Mouse (Mus musculus) c-Kit-negative CD71-positive TER-119-positive erythroid progenitor cells, embryonic 14.5 days (primary cell): ENCODE measurements around the gene St6galnac3.

Experiments
- DNase-seq: peaks from one replicate; pipeline ENCODE4 v3.0.0-alpha.2; 2013; ENCODE audit warnings: low read depth, low spot score

St6galnac3 gene

GRCm38 (mm10) chr3:153353313-153354103 lies 371.5 kb downstream of the St6galnac3 start:
- no peak for DNase-seq

- no peak for DNase-seq
These were observed 375.0 kb downstream of the St6galnac3 start for GRCm38 (mm10) chr3:153349981-153350380.

DNA sequence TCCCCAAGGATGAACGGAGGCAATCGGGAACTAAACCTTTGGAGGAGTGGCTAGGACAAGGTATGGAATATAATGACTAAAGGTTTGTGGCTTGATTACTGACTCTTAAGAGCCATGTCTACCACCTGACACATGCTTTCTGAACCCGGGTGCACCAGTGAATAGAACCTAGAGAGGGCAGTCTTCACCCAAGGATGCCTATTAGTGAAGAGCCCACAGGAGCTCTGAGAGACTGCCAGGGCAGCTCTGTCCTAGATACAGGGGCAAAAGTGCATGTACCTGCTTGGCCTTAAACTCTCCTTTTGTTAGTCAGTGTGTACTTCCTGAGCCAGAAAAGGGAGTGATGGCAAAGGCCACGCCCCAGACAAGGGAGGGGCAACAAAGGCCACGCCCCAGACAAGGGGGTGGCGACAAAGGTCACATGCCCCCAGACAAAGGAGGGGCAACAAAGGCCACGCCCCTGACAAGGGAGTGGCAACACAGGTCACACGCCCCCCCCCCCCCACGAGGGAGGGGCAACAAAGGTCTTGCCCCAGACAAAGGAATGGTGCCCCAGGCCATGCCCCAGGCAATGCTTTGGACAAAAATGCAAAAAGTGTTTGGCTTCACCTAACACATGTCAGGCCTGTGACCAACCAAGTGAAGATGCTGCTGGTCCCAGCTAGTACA lies 376.0 kb downstream of the St6galnac3 start:
- no peak for DNase-seq

- DNase-seq, result no peak
These were observed 380.0 kb downstream of the St6galnac3 start for GRCm38 (mm10) chr3:153344979-153345378.

- no peak for DNase-seq
These were observed 385.0 kb downstream of the St6galnac3 start for GRCm38 (mm10) chr3:153339940-153340339.

DNA sequence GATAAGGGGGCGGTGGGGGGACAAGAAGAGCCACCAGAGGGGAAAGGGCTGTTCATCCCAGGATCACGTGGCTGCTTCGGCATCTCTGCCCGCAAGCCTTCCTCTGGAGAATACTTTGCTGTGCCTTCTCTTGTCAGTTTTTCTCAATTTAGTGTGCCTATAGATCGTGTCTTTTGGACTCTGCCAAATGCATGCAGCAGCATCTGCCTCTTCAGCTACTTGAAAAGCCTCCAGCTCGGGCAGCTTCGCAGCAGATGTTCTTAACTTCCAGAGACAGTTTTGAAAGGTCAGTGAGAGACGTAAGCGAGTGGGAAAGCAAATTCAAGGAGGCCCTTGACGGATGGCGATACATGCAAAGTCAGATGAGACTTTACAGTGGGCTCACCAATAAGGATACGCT lies 385.9 kb downstream of the St6galnac3 start:
- no peak for DNase-seq

DNA sequence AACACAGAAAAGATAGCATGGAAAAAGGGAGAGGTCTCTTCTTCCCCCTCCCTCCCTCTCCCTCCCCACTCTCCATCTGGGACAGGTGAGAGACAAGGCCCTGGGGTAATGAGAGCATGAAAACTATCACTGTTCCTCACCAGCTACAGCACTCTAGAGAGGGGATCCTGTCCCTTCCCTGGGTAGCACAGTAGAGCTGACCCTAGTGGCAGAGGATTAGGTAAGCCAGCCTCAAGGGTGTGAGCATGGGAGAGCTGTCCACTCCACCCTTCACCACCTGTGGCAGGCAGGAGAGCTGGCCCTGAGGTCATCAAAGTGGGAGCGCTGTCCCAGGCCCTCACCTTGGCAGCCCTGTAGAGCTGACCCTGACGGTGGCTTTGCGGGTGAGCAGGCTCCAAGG lies 387.2 kb downstream of the St6galnac3 start:
- DNase-seq, result no peak

DNA sequence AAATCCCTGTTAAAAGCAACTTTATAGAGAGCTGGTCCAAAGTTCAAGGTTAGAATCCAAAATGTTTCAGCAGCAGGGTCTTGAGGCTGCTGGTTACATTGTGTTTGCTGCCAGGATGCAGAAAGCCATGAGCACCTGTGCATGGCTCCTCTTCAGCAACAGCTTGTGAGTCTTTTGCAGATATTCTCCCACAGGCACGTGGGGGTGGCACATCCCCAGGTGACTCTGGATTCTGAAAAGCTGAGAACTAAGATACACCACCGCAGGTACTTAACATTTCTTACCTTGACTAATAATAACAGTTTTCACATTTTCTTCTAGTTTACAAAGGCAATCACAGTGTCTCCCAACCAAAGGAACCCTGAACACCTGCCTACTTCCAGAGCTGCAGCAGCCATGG lies 387.8 kb downstream of the St6galnac3 start:
- no peak for DNase-seq

GRCm38 (mm10) chr3:153334152-153334825 lies 390.7 kb downstream of the St6galnac3 start:
- DNase-seq, result no peak

DNA sequence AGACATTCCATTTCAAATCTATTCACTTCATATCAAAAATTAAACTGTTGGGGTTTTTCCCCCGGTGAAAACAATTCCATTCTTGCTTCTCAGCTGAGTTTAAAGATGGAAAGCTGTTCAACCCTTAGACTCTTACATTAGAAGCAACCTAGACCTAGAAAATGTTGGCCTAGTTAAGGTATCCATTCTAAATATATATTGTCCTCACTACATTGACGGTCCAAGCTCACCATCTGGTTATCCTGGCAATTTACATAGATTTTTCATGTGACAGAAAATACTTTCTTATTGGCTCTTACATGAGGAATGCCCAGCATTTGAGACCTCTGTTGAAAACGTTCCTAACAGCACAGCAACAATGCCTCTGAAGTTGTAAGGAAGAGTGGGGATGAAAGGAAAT lies 400.7 kb downstream of the St6galnac3 start:
- no peak for DNase-seq

DNA sequence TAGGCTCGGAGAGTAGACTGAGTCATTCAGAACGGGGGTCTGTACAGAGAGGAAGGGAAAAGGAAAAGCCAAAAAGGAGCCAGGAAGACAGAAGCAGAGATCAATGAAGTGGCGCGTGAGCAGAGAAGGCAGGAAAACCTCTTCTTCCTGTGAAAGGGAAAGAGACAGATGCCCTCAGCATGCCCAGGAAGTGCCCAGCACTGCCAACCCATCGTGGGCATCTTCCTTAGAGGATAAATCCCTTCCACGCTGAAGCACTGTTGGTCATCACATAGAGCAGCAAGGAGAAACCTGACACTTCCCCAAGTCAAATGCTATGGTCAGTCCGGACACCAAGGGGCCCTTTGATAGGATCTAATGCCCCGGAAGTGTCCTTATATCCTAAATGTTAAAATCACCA lies 401.5 kb downstream of the St6galnac3 start:
- no peak for DNase-seq

GRCm38 (mm10) chr3:153313583-153313982 lies 411.4 kb downstream of the St6galnac3 start:
- no peak for DNase-seq

DNA sequence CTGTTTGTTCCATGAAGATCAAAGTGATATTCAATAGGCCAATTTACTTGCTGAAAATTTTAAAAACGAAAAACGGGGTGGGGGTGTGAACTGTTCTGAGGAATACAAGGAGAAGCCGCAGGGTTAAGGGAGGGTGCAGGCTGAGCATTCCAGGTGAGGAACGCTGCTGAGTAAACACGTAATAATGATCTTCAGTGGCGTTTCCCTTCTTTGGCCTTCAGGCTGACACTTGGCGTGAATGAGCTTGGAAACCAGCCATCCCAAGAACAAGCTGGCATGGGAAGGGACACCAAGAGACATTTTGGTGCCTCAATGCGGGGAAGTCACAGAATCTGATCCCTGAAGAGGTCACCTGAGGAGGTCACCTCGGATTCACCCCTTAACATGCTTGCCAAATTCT lies 411.8 kb downstream of the St6galnac3 start:
- no peak for DNase-seq

DNA sequence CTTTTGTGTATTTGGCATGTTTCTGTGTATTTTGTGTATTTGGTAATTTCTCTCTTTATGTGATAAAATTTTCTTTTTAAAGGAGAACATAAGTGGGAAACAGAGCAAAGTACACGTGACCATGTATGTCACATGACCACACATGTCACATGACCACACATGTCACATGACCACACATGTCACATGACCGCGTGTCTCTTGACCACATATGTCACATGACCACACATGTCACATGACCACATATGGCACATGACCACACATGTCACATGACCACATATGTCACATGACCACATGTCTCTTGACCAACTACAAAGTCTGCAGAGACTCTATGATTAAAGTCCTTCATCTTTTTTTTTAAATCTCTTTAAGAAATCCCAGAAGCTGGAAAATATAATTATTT lies 413.0 kb downstream of the St6galnac3 start:
- DNase-seq, result no peak

DNA sequence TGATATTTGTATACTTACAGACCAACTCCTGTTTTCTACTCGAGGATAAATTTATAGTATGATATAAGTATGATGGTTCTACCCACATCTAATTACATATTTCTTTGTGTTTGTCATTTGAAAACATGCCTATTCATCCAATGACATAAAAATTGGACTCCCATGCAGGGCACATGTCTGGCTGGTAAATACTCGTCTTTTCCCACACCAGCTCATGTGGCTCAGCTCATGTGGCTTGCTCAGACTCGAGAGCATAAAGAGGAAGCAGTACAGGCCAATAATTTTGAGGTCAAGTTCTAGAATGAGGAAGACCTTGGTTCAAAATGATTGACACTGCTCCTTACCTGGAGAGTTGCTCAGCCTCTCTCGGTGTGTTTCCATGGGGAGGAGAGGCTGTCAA lies 416.6 kb downstream of the St6galnac3 start:
- DNase-seq, result no peak

DNA sequence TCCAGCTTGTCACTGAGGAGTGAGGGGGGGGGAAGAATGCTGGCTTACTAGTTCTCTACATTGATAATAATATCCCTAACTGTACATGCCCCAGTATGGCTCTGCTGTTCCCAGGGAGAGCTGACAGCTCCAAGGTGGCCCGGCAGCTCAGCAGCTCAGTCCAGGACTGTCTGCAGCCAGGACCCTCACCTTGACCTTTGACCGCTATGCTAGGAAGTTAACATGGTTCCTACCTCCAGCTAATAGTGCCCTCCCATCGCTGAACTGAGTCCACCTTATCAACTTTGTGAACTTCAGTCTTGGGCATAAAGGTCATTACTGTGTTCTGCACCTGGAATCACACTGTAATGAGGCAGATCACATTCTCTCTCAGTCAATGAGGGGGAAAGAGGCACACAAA lies 419.8 kb downstream of the St6galnac3 start:
- DNase-seq, result no peak

GRCm38 (mm10) chr3:153302376-153302775 lies 422.6 kb downstream of the St6galnac3 start:
- DNase-seq, result no peak

DNA sequence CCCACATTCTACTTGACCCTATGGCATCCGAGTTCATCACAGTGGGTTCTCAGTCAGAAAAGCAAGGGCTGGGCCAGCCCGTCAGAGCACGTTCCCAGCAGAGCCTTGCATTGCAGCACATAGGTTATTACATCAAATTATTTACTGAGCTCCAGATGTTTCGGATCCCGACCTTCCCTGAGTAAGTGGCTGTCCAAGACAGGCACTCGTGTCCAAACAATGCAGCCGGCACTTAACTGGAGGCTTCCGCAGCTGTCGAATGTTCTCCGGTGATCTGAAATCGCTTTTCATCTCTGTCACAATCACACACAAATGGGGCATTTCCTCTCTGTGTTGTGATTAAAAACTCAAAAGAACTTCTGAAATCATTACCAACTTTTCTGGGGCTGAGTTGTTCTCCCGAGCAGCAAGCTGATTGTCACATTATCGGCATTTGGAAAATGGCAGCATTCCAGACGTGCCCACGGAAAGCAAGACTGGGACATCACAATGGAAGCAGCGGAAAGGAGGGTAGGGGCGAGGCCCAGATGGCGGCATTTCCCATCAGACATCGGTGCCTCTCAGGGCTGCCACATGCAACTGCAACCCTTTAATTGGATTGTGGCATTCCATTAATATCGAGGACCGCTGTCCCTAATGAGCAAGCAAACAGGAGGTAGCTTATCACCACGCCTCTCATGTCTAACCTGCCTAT lies 428.5 kb downstream of the St6galnac3 start:
- no peak for DNase-seq

- DNase-seq, result no peak
These were observed 432.1 kb downstream of the St6galnac3 start for GRCm38 (mm10) chr3:153292853-153293252.

DNA sequence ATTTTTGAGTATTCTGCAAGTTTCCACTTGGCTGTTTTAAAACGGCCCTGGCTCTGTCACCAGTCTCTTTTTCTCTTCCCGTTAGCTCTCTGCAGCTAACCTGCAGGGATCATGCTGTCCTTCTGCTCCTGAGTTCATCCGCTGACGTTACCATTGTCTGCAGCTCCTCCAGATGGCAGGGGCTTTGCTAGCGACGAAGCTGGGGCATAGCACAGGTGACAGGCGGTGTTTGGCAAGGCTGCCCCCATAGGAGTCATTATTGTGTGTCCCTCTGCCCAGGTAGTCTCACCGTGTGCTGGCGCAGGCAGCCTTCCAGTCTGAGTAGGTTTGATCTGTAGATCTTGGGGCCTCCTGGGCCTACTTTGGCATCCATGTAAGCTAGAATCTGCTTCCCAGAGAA lies 432.6 kb downstream of the St6galnac3 start:
- no peak for DNase-seq

GRCm38 (mm10) chr3:153291406-153292045 lies 433.4 kb downstream of the St6galnac3 start:
- DNase-seq, result no peak

DNA sequence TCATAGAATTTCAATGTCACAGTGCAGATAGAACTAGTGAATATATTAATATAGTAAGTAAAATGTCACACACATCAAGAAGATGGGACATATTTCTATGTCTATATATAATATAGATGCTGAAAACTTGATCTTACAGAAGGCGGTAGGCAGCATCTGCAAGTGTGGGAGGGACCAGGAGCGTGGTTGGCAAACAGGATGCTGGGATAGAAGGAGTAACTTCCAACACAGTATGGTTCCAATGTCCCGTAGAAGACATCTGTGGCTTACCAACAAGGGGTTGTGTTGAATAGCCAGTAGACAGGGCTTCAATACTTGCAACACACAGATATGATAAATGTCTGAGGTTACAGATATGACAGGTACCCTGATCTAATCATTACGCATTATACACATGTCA lies 435.0 kb downstream of the St6galnac3 start:
- DNase-seq, result no peak
